Mouse (Mus musculus): ENCODE data around the gene Krtap4-2.

The Krtap4-2 gene

DNA sequence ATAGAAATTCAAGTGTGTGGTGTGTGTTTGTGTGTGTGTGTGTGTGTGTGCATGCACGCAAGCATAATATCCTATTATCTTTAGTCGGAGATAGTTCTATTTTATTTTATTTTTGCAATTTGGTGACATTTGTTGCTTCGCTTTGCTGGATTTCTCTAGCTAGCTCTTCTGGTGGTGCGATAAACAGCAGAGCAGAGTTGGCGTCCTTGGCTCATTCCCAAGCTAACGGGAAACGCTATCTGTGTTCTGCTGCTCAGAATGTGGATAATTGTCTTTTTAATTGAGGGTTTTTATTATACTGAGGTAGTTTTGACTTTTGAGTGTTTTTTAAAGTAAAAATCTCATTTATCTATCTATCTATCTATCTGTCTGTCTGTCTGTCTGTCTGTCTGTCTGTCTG is 49.8 kb downstream of the Krtap4-2 start:
- DNase-seq, result no peak
